27 mouse cellular contexts compared by ENCODE assay signal in genomic region chr7:37181109-37181508, GRCm38 (mm10).
DNase-seq lines count a peak whose midpoint lies in the region; ATAC-seq lines count a peak whose summit lies in the region.
"Had no signal": no experiment of that assay in that cellular context is flagged by ENCODE, and none has a peak within 500 bp of the region (broad histone marks: within the 10 kb centered on the region; RNA-seq: fewer than 3 reads in every experiment).

No protein-coding gene starts in this region.

- peaks cover 16% of the 10 kb centered on the region; the same call in 1 of the 2 replicates for H3K4me1 ChIP-seq in forebrain, embryonic 14.5 days (ENCODE audit: control insufficient read depth, insufficient read depth, low read length)
- peaks cover 31% of the 10 kb centered on the region for H3K4me1 ChIP-seq in forebrain, embryonic 10.5 days
- peaks cover 17% of the 10 kb centered on the region for H3K4me1 ChIP-seq in kidney, embryonic 14.5 days (ENCODE audit: control insufficient read depth, insufficient read depth, low read length)
- peaks cover 22% of the 10 kb centered on the region for H3K4me1 ChIP-seq in neural tube, embryonic 12.5 days
- H3K4me1 ChIP-seq in midbrain, embryonic 13.5 days (replicated peaks), result peaks cover 16% of the 10 kb centered on the region
- H3K4me1 ChIP-seq: liver, embryonic 13.5 days; megakaryocyte, embryonic 14.5 days had no signal

- H3K4me2 ChIP-seq in forebrain, embryonic 14.5 days (ENCODE audit: low read length), result no peak overlapping the region
- 0 out of 2 replicates have a peak overlapping the region, but pooled peaks have one; percentile 38 for H3K4me2 ChIP-seq in kidney, embryonic 14.5 days (replicated peaks; ENCODE audit: low read depth, low read length)
- 0 out of 2 replicates have a peak overlapping the region, but pooled peaks have one; percentile 45 for H3K4me2 ChIP-seq in neural tube, embryonic 12.5 days (replicated peaks)
- no peak overlapping the region for H3K4me2 ChIP-seq in midbrain, embryonic 13.5 days (replicated peaks)
- H3K4me2 ChIP-seq: embryonic facial prominence, embryonic 12.5 days; limb, embryonic 15.5 days; liver, embryonic 13.5 days; midbrain, embryonic 12.5 days had no signal

- H3K4me3 ChIP-seq in forebrain, embryonic 14.5 days (ENCODE audit: low read depth, low read length), result no peak overlapping the region
- H3K4me3 ChIP-seq in forebrain, embryonic 10.5 days, result no peak overlapping the region
- H3K4me3 ChIP-seq in kidney, embryonic 14.5 days (ENCODE audit: low read length), result no peak overlapping the region
- no peak overlapping the region for H3K4me3 ChIP-seq in neural tube, embryonic 12.5 days
- H3K4me3 ChIP-seq in midbrain, embryonic 13.5 days (replicated peaks), result no peak overlapping the region
- H3K4me3 ChIP-seq: embryonic facial prominence, embryonic 12.5 days; limb, embryonic 15.5 days; liver, embryonic 13.5 days; megakaryocyte, embryonic 14.5 days; midbrain, embryonic 12.5 days had no signal

- no peak; the same call in 1 of the 2 replicates for ATAC-seq in forebrain, embryonic 14.5 days
- peak; percentile 50; the same call in 1 of the 2 replicates for ATAC-seq in kidney, embryonic 14.5 days (ENCODE audit: low FRiP score, low TSS enrichment)
- no peak; the same call in 1 of the 2 replicates for ATAC-seq in neural tube, embryonic 12.5 days (ENCODE audit: low FRiP score, low read depth)
- no peak for ATAC-seq in midbrain, embryonic 13.5 days
- ATAC-seq: inflammation-experienced regulatory T-cells, adult 6 months had no signal

- H3K9me3 ChIP-seq in forebrain, embryonic 14.5 days (replicated peaks; ENCODE audit: control insufficient read depth, low read length), result no peaks in the 10 kb centered on the region
- no peaks in the 10 kb centered on the region for H3K9me3 ChIP-seq in forebrain, embryonic 10.5 days
- no peaks in the 10 kb centered on the region for H3K9me3 ChIP-seq in kidney, embryonic 14.5 days (ENCODE audit: control insufficient read depth, low read length)
- H3K9me3 ChIP-seq in neural tube, embryonic 12.5 days, result no peaks in the 10 kb centered on the region
- no peaks in the 10 kb centered on the region for H3K9me3 ChIP-seq in midbrain, embryonic 13.5 days
- H3K9me3 ChIP-seq: embryonic facial prominence, embryonic 12.5 days; limb, embryonic 15.5 days; liver, embryonic 13.5 days; midbrain, embryonic 12.5 days had no signal

- no peak overlapping the region for H3K27ac ChIP-seq in forebrain, embryonic 14.5 days (ENCODE audit: low read depth, low read length)
- H3K27ac ChIP-seq in forebrain, embryonic 10.5 days, result no peak overlapping the region
- H3K27ac ChIP-seq in kidney, embryonic 14.5 days (ENCODE audit: low read depth, low read length), result no peak overlapping the region
- no peak overlapping the region for H3K27ac ChIP-seq in neural tube, embryonic 12.5 days
- no peak overlapping the region for H3K27ac ChIP-seq in midbrain, embryonic 13.5 days
- H3K27ac ChIP-seq: embryonic facial prominence, embryonic 12.5 days; hindbrain, embryonic 14.5 days; limb, embryonic 15.5 days; liver, embryonic 13.5 days; midbrain, embryonic 12.5 days had no signal

- no peaks in the 10 kb centered on the region for H3K27me3 ChIP-seq in forebrain, embryonic 14.5 days (replicated peaks; ENCODE audit: control insufficient read depth, insufficient read depth, low read length)
- no peaks in the 10 kb centered on the region for H3K27me3 ChIP-seq in forebrain, embryonic 10.5 days (ENCODE audit: poor library complexity, severe bottlenecking)
- no peaks in the 10 kb centered on the region for H3K27me3 ChIP-seq in kidney, embryonic 14.5 days (ENCODE audit: control insufficient read depth, insufficient read depth, low read length)
- H3K27me3 ChIP-seq in neural tube, embryonic 12.5 days (replicated peaks), result no peaks in the 10 kb centered on the region
- no peaks in the 10 kb centered on the region for H3K27me3 ChIP-seq in midbrain, embryonic 13.5 days
- H3K27me3 ChIP-seq: embryonic facial prominence, embryonic 12.5 days; limb, embryonic 15.5 days; liver, embryonic 13.5 days; megakaryocyte, embryonic 14.5 days; midbrain, embryonic 12.5 days had no signal

- no peak overlapping the region for H3K9ac ChIP-seq in forebrain, embryonic 14.5 days (ENCODE audit: low read length)
- no peak overlapping the region for H3K9ac ChIP-seq in kidney, embryonic 14.5 days (ENCODE audit: low read depth, low read length)
- H3K9ac ChIP-seq in neural tube, embryonic 12.5 days, result no peak overlapping the region
- H3K9ac ChIP-seq in midbrain, embryonic 13.5 days (replicated peaks), result no peak overlapping the region
- H3K9ac ChIP-seq: embryonic facial prominence, embryonic 12.5 days; hindbrain, embryonic 14.5 days; limb, embryonic 15.5 days; liver, embryonic 13.5 days; midbrain, embryonic 12.5 days had no signal

- 58% methylated on average over 4 of the region's 4 CpGs for WGBS in forebrain, embryonic 14.5 days
- WGBS in forebrain, embryonic 10.5 days, result 73% methylated on average over 4 of the region's 4 CpGs
- 27% methylated on average over 4 of the region's 4 CpGs for WGBS in kidney, embryonic 14.5 days
- WGBS in neural tube, embryonic 12.5 days, result 52% methylated on average over 4 of the region's 4 CpGs
- 74% methylated on average over 4 of the region's 4 CpGs for whole genome bisulfite sequencing in midbrain, embryonic 13.5 days

- no peaks in the 10 kb centered on the region for H3K36me3 ChIP-seq in forebrain, embryonic 14.5 days (ENCODE audit: control insufficient read depth, insufficient read depth, low read length)
- H3K36me3 ChIP-seq in forebrain, embryonic 10.5 days (replicated peaks), result no peaks in the 10 kb centered on the region
- no peaks in the 10 kb centered on the region for H3K36me3 ChIP-seq in kidney, embryonic 14.5 days (ENCODE audit: control insufficient read depth, insufficient read depth, low read length)
- H3K36me3 ChIP-seq in neural tube, embryonic 12.5 days, result no peaks in the 10 kb centered on the region
- H3K36me3 ChIP-seq in midbrain, embryonic 13.5 days, result no peaks in the 10 kb centered on the region
- H3K36me3 ChIP-seq: embryonic facial prominence, embryonic 12.5 days; G1E; limb, embryonic 15.5 days; liver, embryonic 13.5 days; midbrain, embryonic 12.5 days had no signal

- DNase-seq in forebrain, embryonic 14.5 days (ENCODE audit: low spot score), result peak; percentile 32
- no peak for DNase-seq in forebrain, embryonic 10.5 days (ENCODE audit: extremely low spot score, low spot score)
- DNase-seq in kidney, postnatal 4 days, result no peak
- DNase-seq in neural tube, embryonic 10.5 days (ENCODE audit: extremely low spot score, low spot score), result no peak
- DNase-seq: adrenal gland, adult 8-10 months; cerebellum, adult 8-10 months; cerebellum, postnatal 25 days; gastrocnemius, postnatal 10 days; kidney, adult 11 months; kidney, postnatal 25 days; layer of hippocampus, postnatal 36 days; left cerebral cortex, postnatal 4 days; liver, embryonic 13.5 days; lung, adult 18-20 months; right cerebral cortex, postnatal 25 days; spleen, adult 18-20 months; thymus, postnatal 14 days had no signal

Comparison
In these comparisons a context has a peak if more than half of its experiments do, and no peak if none do; other contexts are left out.
1. H3K4me2 ChIP-seq: peak in kidney, embryonic 14.5 days (single experiment) and neural tube, embryonic 12.5 days (single experiment); none in forebrain, embryonic 14.5 days (single experiment) and midbrain, embryonic 13.5 days (single experiment).